Mouse (Mus musculus) megakaryocyte progenitor cell, adult 5-6 weeks (primary cell): ENCODE data around the gene Fer1l5. TPM values are rescaled to one million over a fixed set of nuclear protein-coding genes. Genes with fewer than 3 reads are reported as not detected.

ENCODE experiments used
- total RNA-seq, 2 experiments: library from RNA; stranded (forward) in 1 of 2; stranded (reverse) in 1 of 2; fragments of 157-497, 149-512 nt in 1 of 2; fragments of 200-1000 nt in 1 of 2; gene quantifications; 2 replicates each; pipeline versions ENCODE4 v1.2.3 to v1.2.4; 2015 to 2017

Fer1l5 gene
- total RNA-seq, 2 experiments from 2014 or later, result 0.04 TPM; not detected in 1

Other genes with a start within 250 kb of the Fer1l5 start
- 90.2 and 94.4 TPM in 2 replicates for gene Uggt1, start 127.6 kb upstream of the Fer1l5 start, total RNA-seq (2015)
- 118 and 151 TPM in 2 replicates for gene Uggt1, start 127.6 kb upstream of the Fer1l5 start, total RNA-seq (2017)
- 8.5 and 11.4 TPM in 2 replicates for gene Neurl3, start 97.6 kb upstream of the Fer1l5 start, total RNA-seq (2015)
- 14.4 and 15.9 TPM in 2 replicates for gene Neurl3, start 97.6 kb upstream of the Fer1l5 start, total RNA-seq (2017)
- gene Arid5a, start 64.6 kb upstream of the Fer1l5 start, total RNA-seq (2015), result 13.2 and 13.8 TPM in 2 replicates
- 24.9 and 29.5 TPM in 2 replicates for gene Arid5a, start 64.6 kb upstream of the Fer1l5 start, total RNA-seq (2017)
- gene Kansl3, start 3.1 kb upstream of the Fer1l5 start, total RNA-seq (2015), result 14.0 and 15.1 TPM in 2 replicates
- gene Kansl3, start 3.1 kb upstream of the Fer1l5 start, total RNA-seq (2017), result 31.7 and 46.5 TPM in 2 replicates
- 17.0 and 23.0 TPM in 2 replicates for gene Lman2l, start 73.0 kb downstream of the Fer1l5 start, total RNA-seq (2015)
- 6.5 and 7.1 TPM in 2 replicates for gene Lman2l, start 73.0 kb downstream of the Fer1l5 start, total RNA-seq (2017)
- 10.0 and 12.1 TPM in 2 replicates for gene Cnnm4, start 99.3 kb downstream of the Fer1l5 start, total RNA-seq (2015)
- gene Cnnm4, start 99.3 kb downstream of the Fer1l5 start, total RNA-seq (2017), result 7.0 and 8.4 TPM in 2 replicates
- 13.0 and 15.2 TPM in 2 replicates for gene Cnnm3, start 139.6 kb downstream of the Fer1l5 start, total RNA-seq (2015)
- 8.0 and 13.0 TPM in 2 replicates for gene Cnnm3, start 139.6 kb downstream of the Fer1l5 start, total RNA-seq (2017)
- 1.3 and 2.5 TPM in 2 replicates for gene Ankrd23, start 164.6 kb downstream of the Fer1l5 start, total RNA-seq (2015)
- gene Ankrd23, start 164.6 kb downstream of the Fer1l5 start, total RNA-seq (2017), result 4.8 and 7.4 TPM in 2 replicates
- 0.62 and 0.83 TPM in 2 replicates for gene Gm42417, start 167.1 kb downstream of the Fer1l5 start, total RNA-seq (2015)
- gene Gm42417, start 167.1 kb downstream of the Fer1l5 start, total RNA-seq (2017), result 3.1 TPM in 1 of 2 replicates, not detected in the other
- 4.6 and 4.9 TPM in 2 replicates for gene Ankrd39, start 175.2 kb downstream of the Fer1l5 start, total RNA-seq (2015)
- gene Ankrd39, start 175.2 kb downstream of the Fer1l5 start, total RNA-seq (2017), result 5.4 and 7.3 TPM in 2 replicates
- gene Sema4c, start 186.1 kb downstream of the Fer1l5 start, total RNA-seq (2015), result 0.42 and 0.66 TPM in 2 replicates
- 0.64 and 1.00 TPM in 2 replicates for gene Sema4c, start 186.1 kb downstream of the Fer1l5 start, total RNA-seq (2017)